Mouse (Mus musculus): Measurements from ENCODE around the gene Man1a2.

GRCm38 (mm10) chr3:100563565-100563964 is 121.7 kb downstream of the Man1a2 start:
- TF ChIP-seq CTCF (IDR thresholded peaks at IDR 0.05; ENCODE audit: borderline replicate concordance, control insufficient read depth, extremely low read depth, insufficient read depth, low read length, poor library complexity) (no peak), POLR2A (IDR thresholded peaks at IDR 0.05; ENCODE audit: control insufficient read depth, extremely low read depth, insufficient read depth, low read length, poor library complexity) (no peak)
